26 mouse cellular contexts compared by ENCODE assay signal in genomic region chr13:13555196-13555595, GRCm38 (mm10). TPM values are rescaled to one million over a fixed set of nuclear protein-coding genes. Genes with fewer than 3 reads are reported as not detected.
DNase-seq lines count a peak whose midpoint lies in the region; ATAC-seq and TF ChIP-seq lines count a peak whose summit lies in the region.
"Had no signal": no experiment of that assay in that cellular context is flagged by ENCODE, and none has a peak within 500 bp of the region (broad histone marks: within the 10 kb centered on the region; RNA-seq: fewer than 3 reads in every experiment).

No protein-coding gene starts in this region.

- no peaks in the 10 kb centered on the region for H3K36me3 ChIP-seq in hindbrain, embryonic 11.5 days (ENCODE audit: control insufficient read depth, insufficient read depth, low read length)
- H3K36me3 ChIP-seq: G1E; hindbrain, embryonic 10.5 days; intestine, embryonic 15.5 days had no signal

- peak overlapping the region; percentile 77 for H3K27ac ChIP-seq in left cerebral cortex, adult 2 months
- H3K27ac ChIP-seq in hindbrain, embryonic 11.5 days (ENCODE audit: low read depth, low read length): no peak overlapping the region
- H3K27ac ChIP-seq: forebrain, embryonic 13.5 days; hindbrain, embryonic 10.5 days; intestine, embryonic 15.5 days; liver, embryonic 14.5 days; stomach, postnatal 0 days had no signal

- no peaks in the 10 kb centered on the region for H3K27me3 ChIP-seq in hindbrain, embryonic 11.5 days (ENCODE audit: control insufficient read depth, insufficient read depth, low read length)
- H3K27me3 ChIP-seq: forebrain, embryonic 13.5 days; intestine, embryonic 15.5 days had no signal

- no peak overlapping the region for H3K9ac ChIP-seq in hindbrain, embryonic 11.5 days (ENCODE audit: low read depth, low read length)
- H3K9ac ChIP-seq: forebrain, embryonic 13.5 days; intestine, embryonic 15.5 days; liver, embryonic 14.5 days had no signal

- no peak for TF ChIP-seq CTCF in left cerebral cortex, adult 2 months (IDR thresholded peaks at IDR 0.05)

- no peak for ATAC-seq in hindbrain, embryonic 11.5 days (ENCODE audit: low FRiP score)
- ATAC-seq: forebrain, embryonic 13.5 days; hindbrain, embryonic 16.5 days; intestine, embryonic 15.5 days had no signal

- H3K4me3 ChIP-seq in left cerebral cortex, adult 2 months: no peak overlapping the region
- H3K4me3 ChIP-seq in hindbrain, embryonic 11.5 days (ENCODE audit: low read depth, low read length): no peak overlapping the region
- H3K4me3 ChIP-seq: forebrain, embryonic 13.5 days; hindbrain, embryonic 10.5 days; intestine, embryonic 15.5 days had no signal

- no peaks in the 10 kb centered on the region for H3K4me1 ChIP-seq in hindbrain, embryonic 11.5 days (replicated peaks; ENCODE audit: control insufficient read depth, insufficient read depth, low read length)
- H3K4me1 ChIP-seq: forebrain, embryonic 13.5 days; hindbrain, embryonic 10.5 days; intestine, embryonic 15.5 days had no signal

- peak; percentile 62 to 73 for DNase-seq in frontal cortex, adult 2 months (ENCODE audit: extremely low spot score in 1 of 2, low spot score in 1 of 2)
- DNase-seq in frontal cortex, postnatal 10 days (ENCODE audit: low spot score in 2 of 2): no peak
- DNase-seq in left cerebral cortex, adult 2 months (ENCODE audit: extremely low spot score in 1 of 2, low spot score in 2 of 2): peak; percentile 19 to 47
- DNase-seq in left cerebral cortex, postnatal 4 days: no peak
- DNase-seq in testis, postnatal 14 days (ENCODE audit: low spot score): peak; percentile 24
- DNase-seq in testis, postnatal 10 days (ENCODE audit: low spot score): no peak
- no peak for DNase-seq in hindbrain, embryonic 11.5 days (ENCODE audit: low spot score)
- DNase-seq: adrenal gland, adult 8-10 months; cerebellum, adult 11 months; cerebellum, adult 9-10 months; cerebellum, postnatal 36 days; gastrocnemius, postnatal 14 days; heart, postnatal 14 days; kidney, adult 2 months; liver; lung, adult 2 months; lung, postnatal 14 days; midbrain, embryonic 14.5 days; thymus, postnatal 4 days had no signal

- H3K4me2 ChIP-seq in hindbrain, embryonic 11.5 days (replicated peaks; ENCODE audit: low read depth, low read length): no peak overlapping the region
- H3K4me2 ChIP-seq: forebrain, embryonic 13.5 days; intestine, embryonic 15.5 days had no signal

- H3K9me3 ChIP-seq in hindbrain, embryonic 11.5 days (ENCODE audit: control insufficient read depth, low read length): no peaks in the 10 kb centered on the region
- H3K9me3 ChIP-seq: forebrain, embryonic 13.5 days; G1E; hindbrain, embryonic 10.5 days; intestine, embryonic 15.5 days had no signal

- WGBS in hindbrain, embryonic 11.5 days: 95% methylated on average over 3 of the region's 3 CpGs

- intact Hi-C loops in left cerebral cortex, adult 2 months (cut with DNase I): loop anchor here (1.0 kb wide), 2 partner anchors 8 to 19 kb away; no protein-coding TSS in a partner anchor
- intact Hi-C loops in left cerebral cortex, postnatal 4 days (cut with DNase I): no loop called here

RNA-seq across cellular contexts. Expression of gene Lyst, which starts 35.0 kb away (rescaled TPM):
- polyA plus RNA-seq in frontal cortex, adult 2 months (2012; rRNA removed): 12.2 and 12.3 TPM in 2 replicates
- 10 to 100 TPM; 63.2 to 64.6 TPM for total RNA-seq in left cerebral cortex, adult 2 months (2021)
- 10 to 100 TPM; 27.7 to 33.7 TPM for total RNA-seq in left cerebral cortex, postnatal 4 days (2021)
- 1.9 and 4.7 TPM in 2 replicates for polyA plus RNA-seq in hindbrain, embryonic 11.5 days (2014; fragmentation: Nextera tagmentation; extraction: Ambion mirVana)

Comparison
In these comparisons a context has a peak if more than half of its experiments do, and no peak if none do; other contexts are left out.
1. DNase-seq: peak in frontal cortex, adult 2 months (2 of 2), left cerebral cortex, adult 2 months (2 of 2) and testis, postnatal 14 days (single experiment); none in frontal cortex, postnatal 10 days (0 of 2), left cerebral cortex, postnatal 4 days (single experiment), testis, postnatal 10 days (single experiment) and hindbrain, embryonic 11.5 days (single experiment).